Mouse (Mus musculus): ENCODE measurements around the gene Vezf1. TPM values are rescaled to one million over a fixed set of nuclear protein-coding genes. Genes with fewer than 3 reads are reported as not detected.

The Vezf1 gene
- polyA plus RNA-seq, 1 experiment: 21.4 TPM

DNA sequence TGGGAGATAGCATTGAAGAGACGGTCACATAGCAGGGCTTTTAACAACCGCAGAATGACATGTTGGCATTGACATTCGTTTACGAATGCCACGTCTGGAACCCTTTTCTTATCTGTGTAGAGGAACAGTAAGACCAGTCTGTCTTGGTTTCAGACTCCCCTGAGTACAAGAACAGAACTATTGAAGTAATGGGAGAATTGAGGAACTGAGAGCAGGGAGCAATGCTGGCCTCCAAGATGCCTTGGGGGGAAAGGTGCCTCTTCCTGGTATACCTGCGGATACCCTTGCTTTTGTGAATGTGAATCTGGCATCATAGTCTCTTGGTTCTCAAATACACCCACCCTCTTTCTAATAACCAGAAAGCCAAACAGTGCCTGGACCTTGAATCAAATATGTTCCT, 48.5 kb downstream of the Vezf1 start:
- whole genome bisulfite sequencing: 91% methylated on average over 6 of the region's 6 CpGs
- no peak overlapping the region; the same call in 1 of the 2 replicates for H3K27ac ChIP-seq (ENCODE audit: insufficient read depth, low read depth, low read length)
- no peaks in the 10 kb centered on the region for H3K36me3 ChIP-seq (ENCODE audit: control insufficient read depth, insufficient read depth, low read length)
- H3K4me1 ChIP-seq (ENCODE audit: control insufficient read depth, insufficient read depth, low read length): peaks cover 31% of the 10 kb centered on the region
- no peak for TF ChIP-seq POLR2A (IDR thresholded peaks at IDR 0.05; ENCODE audit: low read depth, low read length)
- no peak for TF ChIP-seq CTCF (conservative IDR thresholded peaks at IDR 0.05; ENCODE audit: insufficient read depth, insufficient read length, low read depth, low read length)
- no peaks in the 10 kb centered on the region for H3K27me3 ChIP-seq (replicated peaks; ENCODE audit: control insufficient read depth, insufficient read depth, low read length)
- H3K4me3 ChIP-seq (ENCODE audit: insufficient read depth, low read depth, low read length): no peak overlapping the region
- no peak for DNase-seq

DNA sequence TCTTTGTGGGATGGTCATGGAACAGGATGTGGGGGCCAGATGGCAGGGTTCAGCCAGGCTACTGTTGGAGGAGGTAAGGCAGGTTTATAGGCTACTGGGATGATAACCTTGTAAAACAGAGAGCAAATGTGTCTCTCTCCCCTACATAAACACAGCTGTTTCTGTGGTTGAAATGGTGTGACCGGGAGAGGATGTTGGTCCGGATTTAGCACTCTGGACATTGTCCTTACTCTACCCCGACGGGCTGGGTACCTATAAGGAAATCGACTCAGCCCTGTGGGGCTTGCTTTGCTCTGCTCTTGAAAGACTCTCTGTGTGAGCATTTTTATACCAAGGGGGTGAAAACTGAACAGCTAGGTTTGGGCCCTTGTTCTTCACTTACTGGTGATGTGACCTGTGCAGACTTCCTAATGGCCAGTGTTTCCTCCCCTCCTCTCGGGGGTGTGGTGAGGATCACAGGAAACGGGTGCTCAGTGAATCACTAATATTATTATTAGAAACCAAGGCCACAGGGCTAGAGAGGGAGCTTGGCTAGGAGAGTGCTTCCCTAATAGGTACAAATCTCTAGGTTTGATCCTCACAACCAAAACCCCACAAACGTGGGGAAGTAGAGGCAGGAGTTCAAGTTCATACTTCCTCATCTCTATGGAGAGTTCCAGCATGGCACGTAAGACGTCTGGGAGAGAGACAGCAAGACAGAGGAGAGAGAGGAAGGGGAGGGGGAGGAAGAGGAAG, 49.4 kb downstream of the Vezf1 start:
- DNase-seq: peak; percentile 82
- TF ChIP-seq POLR2A (IDR thresholded peaks at IDR 0.05; ENCODE audit: low read depth, low read length) (no peak), CTCF (conservative IDR thresholded peaks at IDR 0.05; ENCODE audit: insufficient read depth, insufficient read length, low read depth, low read length) (no peak)

GRCm38 (mm10) chr11:88118091-88118440, 50.0 kb downstream of the Vezf1 start:
- H3K36me3 ChIP-seq (ENCODE audit: control insufficient read depth, insufficient read depth, low read length): no peaks in the 10 kb centered on the region
- H3K27ac ChIP-seq (ENCODE audit: insufficient read depth, low read depth, low read length): peak overlapping the region; percentile 93
- DNase-seq: no peak
- H3K4me3 ChIP-seq (ENCODE audit: insufficient read depth, low read depth, low read length): no peak overlapping the region
- 49% methylated on average over 6 of the region's 6 CpGs for WGBS
- TF ChIP-seq POLR2A (IDR thresholded peaks at IDR 0.05; ENCODE audit: low read depth, low read length) (no peak), CTCF (conservative IDR thresholded peaks at IDR 0.05; ENCODE audit: insufficient read depth, insufficient read length, low read depth, low read length) (no peak)
- no peaks in the 10 kb centered on the region for H3K27me3 ChIP-seq (replicated peaks; ENCODE audit: control insufficient read depth, insufficient read depth, low read length)
- H3K4me1 ChIP-seq (ENCODE audit: control insufficient read depth, insufficient read depth, low read length): peaks cover 31% of the 10 kb centered on the region

More for the DNA sequence above, 49.4 kb downstream of the Vezf1 start:
- Histone ChIP-seq H3K27me3 (replicated peaks; ENCODE audit: control insufficient read depth, insufficient read depth, low read length) (no peaks in the 10 kb centered on the region), H3K4me1 (ENCODE audit: control insufficient read depth, insufficient read depth, low read length) (peaks cover 31% of the 10 kb centered on the region), H3K36me3 (ENCODE audit: control insufficient read depth, insufficient read depth, low read length) (no peaks in the 10 kb centered on the region), H3K4me3 (ENCODE audit: insufficient read depth, low read depth, low read length) (no peak overlapping the region), H3K27ac (ENCODE audit: insufficient read depth, low read depth, low read length) (peak overlapping the region; percentile 93)
- WGBS: 41% methylated on average over 10 of the region's 10 CpGs

DNA sequence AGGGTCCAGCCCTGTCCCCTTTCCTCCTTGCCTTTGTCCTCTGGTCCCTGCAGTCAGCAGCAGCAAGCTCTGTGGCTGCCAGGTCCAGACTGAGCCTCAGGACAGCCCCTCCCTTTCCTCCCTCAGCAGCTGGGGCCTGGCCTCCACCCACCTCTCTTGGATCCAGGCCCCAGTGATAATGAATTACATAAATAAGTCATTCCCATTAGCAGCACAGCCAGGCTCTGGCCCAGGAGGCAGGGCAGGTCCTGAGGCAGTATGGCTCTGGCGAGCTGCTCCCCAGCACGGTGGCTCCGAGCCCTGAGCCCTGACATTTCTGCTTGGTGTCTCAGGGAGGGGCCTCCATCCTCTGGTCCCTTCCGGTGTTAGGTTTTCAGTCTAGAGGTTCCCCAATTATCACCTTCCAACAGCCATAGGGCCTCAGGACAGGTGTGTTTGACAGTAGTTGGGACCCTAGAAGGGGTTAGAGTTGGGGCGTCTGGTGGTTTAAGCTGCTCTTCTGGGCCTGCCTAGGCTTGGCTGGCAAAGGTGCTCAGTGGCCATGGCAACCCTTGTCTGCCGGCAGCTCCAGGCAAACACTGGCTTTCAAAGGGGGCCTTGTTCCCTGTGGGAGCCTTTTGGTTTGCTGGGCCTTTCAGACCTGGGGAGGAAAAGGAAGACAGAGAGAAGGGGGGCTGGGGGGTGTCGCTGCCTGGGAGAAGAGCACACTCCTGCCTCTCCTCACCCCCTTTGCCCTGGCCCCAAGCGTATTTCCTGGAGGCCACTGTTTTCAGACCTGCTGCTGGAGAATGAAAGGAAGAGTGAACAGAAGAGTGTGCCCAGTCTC, 51.0 kb downstream of the Vezf1 start:
- TF ChIP-seq CTCF (conservative IDR thresholded peaks at IDR 0.05; ENCODE audit: insufficient read depth, insufficient read length, low read depth, low read length): no peak
- peak; percentile 61 for TF ChIP-seq POLR2A (IDR thresholded peaks at IDR 0.05; ENCODE audit: low read depth, low read length)
- H3K27ac ChIP-seq (ENCODE audit: insufficient read depth, low read depth, low read length): peak overlapping the region; percentile 93
- no peaks in the 10 kb centered on the region for H3K36me3 ChIP-seq (ENCODE audit: control insufficient read depth, insufficient read depth, low read length)
- no peak overlapping the region for H3K4me3 ChIP-seq (ENCODE audit: insufficient read depth, low read depth, low read length)
- WGBS: 37% methylated on average over 8 of the region's 8 CpGs
- peak; percentile 93 for DNase-seq
- peaks cover 28% of the 10 kb centered on the region for H3K4me1 ChIP-seq (ENCODE audit: control insufficient read depth, insufficient read depth, low read length)
- no peaks in the 10 kb centered on the region for H3K27me3 ChIP-seq (replicated peaks; ENCODE audit: control insufficient read depth, insufficient read depth, low read length)

GRCm38 (mm10) chr11:88122545-88122944, 54.5 kb downstream of the Vezf1 start:
- H3K4me1 ChIP-seq (ENCODE audit: control insufficient read depth, insufficient read depth, low read length): peaks cover 13% of the 10 kb centered on the region
- H3K36me3 ChIP-seq (ENCODE audit: control insufficient read depth, insufficient read depth, low read length): no peaks in the 10 kb centered on the region
- no peak overlapping the region for H3K4me3 ChIP-seq (ENCODE audit: insufficient read depth, low read depth, low read length)
- DNase-seq: no peak
- no peaks in the 10 kb centered on the region for H3K27me3 ChIP-seq (replicated peaks; ENCODE audit: control insufficient read depth, insufficient read depth, low read length)
- 76% methylated on average over 5 of the region's 5 CpGs for WGBS
- no peak for TF ChIP-seq POLR2A (IDR thresholded peaks at IDR 0.05; ENCODE audit: low read depth, low read length)
- TF ChIP-seq CTCF (conservative IDR thresholded peaks at IDR 0.05; ENCODE audit: insufficient read depth, insufficient read length, low read depth, low read length): no peak
- no peak overlapping the region for H3K27ac ChIP-seq (ENCODE audit: insufficient read depth, low read depth, low read length)

DNA sequence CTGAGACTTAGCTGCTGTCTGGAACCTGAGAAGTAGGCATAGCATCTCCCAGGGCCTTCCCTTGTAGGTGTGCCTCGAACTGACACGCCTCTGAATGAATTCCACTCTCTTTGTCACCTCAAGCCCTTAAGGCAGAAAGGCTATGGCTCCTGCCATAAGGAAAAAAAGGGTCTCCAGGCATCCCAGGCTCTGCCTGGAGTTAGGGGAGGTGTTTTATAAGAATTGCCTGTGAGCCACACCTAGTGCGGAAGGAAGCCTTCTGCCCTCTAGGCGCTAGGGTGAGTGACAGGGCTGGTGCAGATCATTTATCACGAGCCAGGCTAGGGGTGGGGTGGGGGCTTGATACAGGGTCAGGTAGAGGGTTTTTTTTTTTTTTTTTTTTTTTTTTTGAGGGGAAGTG, 54.9 kb downstream of the Vezf1 start:
- H3K27me3 ChIP-seq (replicated peaks; ENCODE audit: control insufficient read depth, insufficient read depth, low read length): no peaks in the 10 kb centered on the region
- DNase-seq: no peak
- H3K4me1 ChIP-seq (ENCODE audit: control insufficient read depth, insufficient read depth, low read length): peaks cover 10% of the 10 kb centered on the region
- no peak overlapping the region for H3K27ac ChIP-seq (ENCODE audit: insufficient read depth, low read depth, low read length)
- 77% methylated on average over 5 of the region's 5 CpGs for WGBS
- H3K4me3 ChIP-seq (ENCODE audit: insufficient read depth, low read depth, low read length): no peak overlapping the region
- no peak for TF ChIP-seq CTCF (conservative IDR thresholded peaks at IDR 0.05; ENCODE audit: insufficient read depth, insufficient read length, low read depth, low read length)
- TF ChIP-seq POLR2A (IDR thresholded peaks at IDR 0.05; ENCODE audit: low read depth, low read length): no peak
- no peaks in the 10 kb centered on the region for H3K36me3 ChIP-seq (ENCODE audit: control insufficient read depth, insufficient read depth, low read length)

- DNase-seq: no peak
- no peak for TF ChIP-seq CTCF (conservative IDR thresholded peaks at IDR 0.05; ENCODE audit: insufficient read depth, insufficient read length, low read depth, low read length)
- no peak for TF ChIP-seq POLR2A (IDR thresholded peaks at IDR 0.05; ENCODE audit: low read depth, low read length)
- no peak overlapping the region for H3K4me3 ChIP-seq (ENCODE audit: insufficient read depth, low read depth, low read length)
- peak overlapping the region; percentile 21; the same call in 1 of the 2 replicates for H3K27ac ChIP-seq (ENCODE audit: insufficient read depth, low read depth, low read length)
- no peaks in the 10 kb centered on the region for H3K27me3 ChIP-seq (replicated peaks; ENCODE audit: control insufficient read depth, insufficient read depth, low read length)
- peaks cover 9% of the 10 kb centered on the region; the same call in 1 of the 2 replicates for H3K4me1 ChIP-seq (ENCODE audit: control insufficient read depth, insufficient read depth, low read length)
- 49% methylated on average over 6 of the region's 6 CpGs for WGBS
- H3K36me3 ChIP-seq (ENCODE audit: control insufficient read depth, insufficient read depth, low read length): no peaks in the 10 kb centered on the region
Observed at GRCm38 (mm10) chr11:88123731-88124130, 55.7 kb downstream of the Vezf1 start.

All from kidney, adult 2 months (tissue).